9 mouse cellular contexts compared by ENCODE assay signal in genomic region chr14:22577411-22578037, GRCm38 (mm10).
DNase-seq lines count a peak whose midpoint lies in the region; ATAC-seq lines count a peak whose summit lies in the region.
"Had no signal": no experiment of that assay in that cellular context is flagged by ENCODE, and none has a peak within 500 bp of the region (broad histone marks: within the 10 kb centered on the region; RNA-seq: fewer than 3 reads in every experiment).

No protein-coding gene starts in this region.

- H3K4me1 ChIP-seq in hindbrain, embryonic 14.5 days (replicated peaks; ENCODE audit: control insufficient read depth, insufficient read depth, low read length) = peaks cover 28% of the 10 kb centered on the region
- H3K4me1 ChIP-seq in midbrain, embryonic 10.5 days = peaks cover 54% of the 10 kb centered on the region
- H3K4me1 ChIP-seq: liver, embryonic 13.5 days had no signal

- peak overlapping the region; percentile 39 for H3K27ac ChIP-seq in hindbrain, embryonic 14.5 days
- H3K27ac ChIP-seq in midbrain, embryonic 10.5 days (replicated peaks) = peak overlapping the region; percentile 72
- H3K27ac ChIP-seq: liver, embryonic 13.5 days had no signal

- peak; percentile 58; the same call in 1 of the 2 replicates for ATAC-seq in hindbrain, embryonic 14.5 days (ENCODE audit: low FRiP score)

- peak overlapping the region; percentile 44 for H3K4me2 ChIP-seq in hindbrain, embryonic 14.5 days (replicated peaks)
- H3K4me2 ChIP-seq: liver, embryonic 13.5 days had no signal

- no peak overlapping the region for H3K4me3 ChIP-seq in hindbrain, embryonic 14.5 days (replicated peaks; ENCODE audit: low read length)
- H3K4me3 ChIP-seq in midbrain, embryonic 10.5 days = peak overlapping the region; percentile 24; the same call in 1 of the 2 replicates
- H3K4me3 ChIP-seq: liver, embryonic 13.5 days had no signal

- no peaks in the 10 kb centered on the region for H3K27me3 ChIP-seq in hindbrain, embryonic 14.5 days (ENCODE audit: control insufficient read depth, insufficient read depth, low read length)
- H3K27me3 ChIP-seq in midbrain, embryonic 10.5 days (ENCODE audit: low read depth, poor library complexity, severe bottlenecking) = peaks cover 78% of the 10 kb centered on the region
- H3K27me3 ChIP-seq: liver, embryonic 13.5 days had no signal

- peak overlapping the region; percentile 32 for H3K9ac ChIP-seq in hindbrain, embryonic 14.5 days
- H3K9ac ChIP-seq: liver, embryonic 13.5 days had no signal

- H3K36me3 ChIP-seq in hindbrain, embryonic 14.5 days (replicated peaks; ENCODE audit: control insufficient read depth, insufficient read depth) = no peaks in the 10 kb centered on the region
- no peaks in the 10 kb centered on the region for H3K36me3 ChIP-seq in midbrain, embryonic 10.5 days
- H3K36me3 ChIP-seq: liver, embryonic 13.5 days had no signal

- H3K9me3 ChIP-seq in hindbrain, embryonic 14.5 days (ENCODE audit: control insufficient read depth, low read length) = no peaks in the 10 kb centered on the region
- H3K9me3 ChIP-seq in midbrain, embryonic 10.5 days (replicated peaks) = no peaks in the 10 kb centered on the region
- H3K9me3 ChIP-seq: liver, embryonic 13.5 days had no signal

- 8% methylated on average over 13 of the region's 13 CpGs for WGBS in hindbrain, embryonic 14.5 days
- 29% methylated on average over 13 of the region's 13 CpGs for WGBS in midbrain, embryonic 10.5 days

- DNase-seq in adrenal gland, adult (ENCODE audit: inconsistent age in 2 of 2, low spot score in 1 of 2) = peak; percentile 25 to 80
- no peak for DNase-seq in adrenal gland, postnatal 4 days (ENCODE audit: low spot score in 2 of 2)
- peak; percentile 3 for DNase-seq in adrenal gland, postnatal 25 days
- peak; percentile 54 for DNase-seq in hindbrain, embryonic 14.5 days (ENCODE audit: low spot score)
- DNase-seq in midbrain, embryonic 10.5 days (ENCODE audit: low spot score) = peak; percentile 65
- DNase-seq in thymus, postnatal 0 days (ENCODE audit: low spot score) = no peak
- no peak for DNase-seq in gastrocnemius, postnatal 25 days
- no peak for DNase-seq in urinary bladder, postnatal 4 days (ENCODE audit: low spot score in 2 of 2)

Comparison
In these comparisons a context has a peak if more than half of its experiments do, and no peak if none do; other contexts are left out.
1. DNase-seq: peak in adrenal gland, adult (2 of 2), adrenal gland, postnatal 25 days (single experiment), hindbrain, embryonic 14.5 days (single experiment) and midbrain, embryonic 10.5 days (single experiment); none in adrenal gland, postnatal 4 days (0 of 2), thymus, postnatal 0 days (single experiment), gastrocnemius, postnatal 25 days (single experiment) and urinary bladder, postnatal 4 days (0 of 2).